Comparison of ENCODE assay signal across 21 mouse cellular contexts in genomic region chr4:32994168-32994567, GRCm38 (mm10). TPM values are rescaled to one million over a fixed set of nuclear protein-coding genes. Genes with fewer than 3 reads are reported as not detected.
DNase-seq lines count a peak whose midpoint lies in the region; TF ChIP-seq lines count a peak whose summit lies in the region.
"Had no signal": no experiment of that assay in that cellular context is flagged by ENCODE, and none has a peak within 500 bp of the region (broad histone marks: within the 10 kb centered on the region; RNA-seq: fewer than 3 reads in every experiment).

No protein-coding gene starts in this region.

- TF ChIP-seq EP300 in heart, adult 2 months (IDR thresholded peaks at IDR 0.05; ENCODE audit: insufficient read depth, low read depth, low read length): no peak

- DNase-seq in heart, adult 2 months: no peak
- DNase-seq in heart, postnatal 4 days: no peak
- no peak for DNase-seq in testis, postnatal 14 days (ENCODE audit: low spot score)
- peak; percentile 65 for DNase-seq in ZHBTc4 (ENCODE audit: low read depth, low spot score)
- no peak for DNase-seq in frontal cortex, postnatal 10 days (ENCODE audit: low spot score in 2 of 2)
- no peak for DNase-seq in embryo, embryonic 10.5 days (ENCODE audit: low spot score)
- DNase-seq: adrenal gland, adult 2 months; cerebellum, adult 18-20 months; cerebellum, postnatal 14 days; heart, postnatal 10 days; kidney, adult 18-20 months; lung, embryonic 14.5 days had no signal

- 0 out of 2 replicates have a peak, but pooled peaks have one; percentile 6 for TF ChIP-seq CTCF in heart, adult 2 months (IDR thresholded peaks at IDR 0.05)
- peak; percentile 38; the same call in 1 of the 2 replicates for TF ChIP-seq CTCF in testis, adult 2 months (IDR thresholded peaks at IDR 0.05; ENCODE audit: control insufficient read depth, insufficient read depth, insufficient replicate concordance, low read depth, low read length)

- no peak overlapping the region for H3K27ac ChIP-seq in heart, adult 2 months
- no peak overlapping the region for H3K27ac ChIP-seq in testis, adult 2 months (ENCODE audit: control insufficient read depth, insufficient read depth, low read depth, low read length)
- H3K27ac ChIP-seq: embryonic facial prominence, embryonic 12.5 days; hindbrain, postnatal 0 days; kidney, postnatal 0 days; limb, embryonic 12.5 days; liver, embryonic 12.5 days; midbrain, embryonic 12.5 days had no signal

- no peak overlapping the region for H3K4me3 ChIP-seq in heart, adult 2 months
- H3K4me3 ChIP-seq in testis, adult 2 months (ENCODE audit: control insufficient read depth, low read depth, low read length): no peak overlapping the region
- H3K4me3 ChIP-seq: embryonic facial prominence, embryonic 12.5 days; heart, embryonic 12.5 days; limb, embryonic 12.5 days; liver, embryonic 12.5 days; midbrain, embryonic 12.5 days had no signal

- no peaks in the 10 kb centered on the region for H3K27me3 ChIP-seq in heart, adult 2 months (ENCODE audit: control insufficient read depth, insufficient read depth, low read length)
- H3K27me3 ChIP-seq in testis, adult 2 months (ENCODE audit: control insufficient read depth, insufficient read depth, low read length): no peaks in the 10 kb centered on the region
- H3K27me3 ChIP-seq: embryonic facial prominence, embryonic 12.5 days; heart, embryonic 12.5 days; limb, embryonic 12.5 days; midbrain, embryonic 12.5 days had no signal

- H3K4me1 ChIP-seq in heart, adult 2 months (ENCODE audit: control insufficient read depth, insufficient read depth, low read length): no peaks in the 10 kb centered on the region
- H3K4me1 ChIP-seq in testis, adult 2 months (ENCODE audit: control insufficient read depth, insufficient read depth, low read length): no peaks in the 10 kb centered on the region
- H3K4me1 ChIP-seq: embryonic facial prominence, embryonic 12.5 days; limb, embryonic 12.5 days; midbrain, embryonic 12.5 days had no signal

- intact Hi-C loops in heart, adult 2 months (cut with DNase I): no loop called here

- H3K79me2 ChIP-seq in heart, adult 2 months (replicated peaks; ENCODE audit: control insufficient read depth, insufficient read depth, low read length): peaks cover 2% of the 10 kb centered on the region; the same call in 1 of the 2 replicates

- no peak for TF ChIP-seq POLR2A in heart, adult 2 months (IDR thresholded peaks at IDR 0.05; ENCODE audit: insufficient read depth, low read depth, low read length)
- no peak for TF ChIP-seq POLR2A in testis, adult 2 months (IDR thresholded peaks at IDR 0.05; ENCODE audit: control insufficient read depth, low read depth, low read length)

- no peak overlapping the region for H3K9ac ChIP-seq in heart, adult 2 months (ENCODE audit: low read depth, low read length)
- H3K9ac ChIP-seq: embryonic facial prominence, embryonic 12.5 days; heart, embryonic 12.5 days; limb, embryonic 12.5 days; liver, embryonic 12.5 days; lung, embryonic 14.5 days; midbrain, embryonic 12.5 days had no signal

- no peaks in the 10 kb centered on the region for H3K36me3 ChIP-seq in heart, adult 2 months (ENCODE audit: control insufficient read depth, insufficient read depth, low read length)
- no peaks in the 10 kb centered on the region for H3K36me3 ChIP-seq in testis, adult 2 months (ENCODE audit: control insufficient read depth, insufficient read depth, low read length)
- H3K36me3 ChIP-seq: embryonic facial prominence, embryonic 12.5 days; limb, embryonic 12.5 days; liver, embryonic 12.5 days had no signal

- WGBS in heart, adult 2 months: 79% methylated on average over 3 of the region's 3 CpGs

RNA-seq across cellular contexts. Expression of gene Rragd, which starts 11.3 kb away (rescaled TPM):
- total RNA-seq in heart, adult 2 months (2021): 100 to 1,000 TPM in 1 of 2 experiments, 10 to 100 TPM in 1; 81.2 to 101 TPM
- polyA plus RNA-seq in heart, adult 2 months (2012; rRNA removed): 30.5 and 57.6 TPM in 2 replicates
- total RNA-seq in heart, postnatal 4 days (2021): 10 to 100 TPM; 81.7 to 84.3 TPM
- 1.6 and 2.6 TPM in 2 replicates for polyA plus RNA-seq in testis, adult 2 months (2012; rRNA removed)

RNA-seq across cellular contexts. Expression of gene Ube2j1, which starts 37.0 kb away (rescaled TPM):
- total RNA-seq in heart, adult 2 months (2021): 10 to 100 TPM; 40.8 to 41.9 TPM
- polyA plus RNA-seq in heart, adult 2 months (2012; rRNA removed): 14.1 and 20.1 TPM in 2 replicates
- total RNA-seq in heart, postnatal 4 days (2021): 10 to 100 TPM; 44.9 to 46.6 TPM
- 197 and 259 TPM in 2 replicates for polyA plus RNA-seq in testis, adult 2 months (2012; rRNA removed)

RNA-seq across cellular contexts. Expression of gene Ankrd6, which starts 43.5 kb away (rescaled TPM):
- 1 to 10 TPM; 4.1 to 4.9 TPM for total RNA-seq in heart, adult 2 months (2021)
- polyA plus RNA-seq in heart, adult 2 months (2012; rRNA removed): 1.1 TPM in 2 replicates
- total RNA-seq in heart, postnatal 4 days (2021): 1 to 10 TPM; 7.2 to 8.2 TPM
- polyA plus RNA-seq in testis, adult 2 months (2012; rRNA removed): 0.51 and 0.54 TPM in 2 replicates
- total RNA-seq: neutrophil, adult 5-6 weeks had no signal
